Mouse (Mus musculus) hindlimb bud, embryonic 11.5 days (tissue): Measurements from ENCODE around the gene Cntnap1.

Experiments
- DNase-seq: peaks from one replicate; pipeline ENCODE4 v3.0.0-alpha.2; 2012; ENCODE audit warnings: low read depth, low spot score; ENCODE audit errors: extremely low spot score

Gene Cntnap1

DNA sequence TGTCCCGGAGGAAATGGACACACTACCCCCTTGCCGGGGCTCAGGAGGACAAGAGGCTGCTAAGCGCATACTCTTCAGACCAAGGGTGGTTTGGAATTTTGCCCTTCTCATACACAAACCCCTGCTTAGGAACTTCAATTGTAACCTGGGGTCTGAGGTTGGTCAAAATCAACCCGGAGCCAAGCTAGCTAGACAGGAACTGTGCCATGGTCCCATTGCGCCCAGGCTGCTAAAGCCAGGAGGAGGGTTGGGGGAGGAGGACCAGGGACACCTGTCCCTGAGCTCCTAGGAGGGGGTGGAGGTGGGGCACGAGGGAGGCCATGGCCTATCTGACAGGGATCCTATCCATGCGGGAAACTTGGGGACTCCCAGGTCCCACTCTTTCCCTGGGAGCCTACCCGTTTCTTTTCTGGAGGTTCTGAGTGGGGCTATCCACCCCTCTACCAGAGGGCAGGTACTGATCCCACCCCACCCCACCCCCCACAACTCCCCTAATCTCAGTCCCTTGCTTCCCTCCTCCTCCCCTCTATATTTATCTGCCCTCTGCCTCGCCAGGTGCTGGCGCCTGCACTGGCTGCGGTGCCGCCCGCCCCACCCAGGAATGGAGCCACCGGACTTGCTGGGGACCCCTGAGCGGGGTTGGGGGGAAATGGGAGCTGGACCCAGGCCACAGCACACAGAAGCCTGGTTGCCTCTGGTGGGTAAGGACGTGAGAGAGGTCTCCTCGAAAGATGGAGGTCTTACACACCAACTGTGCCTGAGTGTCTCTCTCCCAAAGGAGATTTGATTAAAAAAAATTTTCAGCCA lies 819 bp upstream of the Cntnap1 start:
- DNase-seq = no peak

GRCm38 (mm10) chr11:101170811-101171610 lies 688 bp downstream of the Cntnap1 start, which contains the start of gene Plekhh3:
Gene Plekhh3 (minus strand): TSS chr11:101171351.
- peak; percentile 86 for DNase-seq

DNA sequence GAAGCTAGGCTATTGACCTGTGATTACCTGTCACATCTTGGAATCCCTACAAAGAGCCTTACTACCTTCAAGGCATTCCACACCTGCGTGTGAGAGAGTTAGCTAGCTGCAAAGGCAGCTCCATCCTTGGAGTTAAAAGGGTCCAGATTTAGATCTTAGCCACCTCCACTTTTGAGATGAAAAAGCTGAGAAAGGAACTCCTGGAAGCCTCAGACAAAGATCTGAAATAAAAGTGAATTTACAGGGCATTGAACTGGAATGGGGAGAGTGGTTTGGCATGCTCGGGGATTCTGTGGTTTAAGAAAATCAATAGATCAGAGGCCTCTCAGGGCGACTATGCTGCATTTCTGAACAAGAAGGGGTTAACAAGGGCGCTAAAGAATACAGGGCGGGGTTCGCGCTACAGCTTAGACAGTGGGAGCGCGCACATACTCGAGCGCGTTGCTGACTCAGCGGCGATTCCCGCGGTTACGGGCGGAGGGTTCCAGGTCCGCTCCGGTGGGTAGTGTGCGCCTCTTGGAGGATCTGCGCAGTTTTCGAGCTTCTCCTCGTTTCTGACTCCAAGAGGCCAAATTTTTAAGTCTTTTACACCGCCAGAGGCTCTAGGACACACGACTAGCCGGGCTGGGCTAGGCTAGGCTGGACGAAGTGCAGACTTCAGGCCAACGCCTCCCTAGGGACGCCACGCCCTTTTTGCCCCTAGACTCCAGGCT lies 1.6 kb downstream of the Cntnap1 start:
- DNase-seq = no peak

DNA sequence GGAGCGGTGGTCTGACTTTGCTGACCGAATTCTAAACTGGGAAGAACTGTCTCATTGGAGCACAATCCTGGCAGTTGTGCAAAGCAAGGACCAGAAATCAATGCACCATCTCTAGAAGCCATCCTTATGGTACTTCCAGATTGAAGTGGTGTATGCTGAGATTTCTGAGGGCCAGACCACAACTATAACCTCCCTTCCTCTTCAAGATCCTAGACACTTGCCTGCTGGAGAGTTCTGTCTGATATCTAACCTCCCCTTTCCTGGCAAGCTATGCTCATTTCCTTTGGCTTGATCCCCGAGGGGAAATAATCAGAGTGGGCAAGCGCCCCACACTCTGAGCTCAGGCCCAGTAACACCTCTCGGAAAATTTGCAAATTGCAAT lies 2.1 kb downstream of the Cntnap1 start:
- DNase-seq = no peak

- no peak for DNase-seq
These were observed 2.8 kb downstream of the Cntnap1 start for GRCm38 (mm10) chr11:101173112-101173511.

GRCm38 (mm10) chr11:101173631-101174388 lies 3.5 kb downstream of the Cntnap1 start:
- peak; percentile 73 for DNase-seq

DNA sequence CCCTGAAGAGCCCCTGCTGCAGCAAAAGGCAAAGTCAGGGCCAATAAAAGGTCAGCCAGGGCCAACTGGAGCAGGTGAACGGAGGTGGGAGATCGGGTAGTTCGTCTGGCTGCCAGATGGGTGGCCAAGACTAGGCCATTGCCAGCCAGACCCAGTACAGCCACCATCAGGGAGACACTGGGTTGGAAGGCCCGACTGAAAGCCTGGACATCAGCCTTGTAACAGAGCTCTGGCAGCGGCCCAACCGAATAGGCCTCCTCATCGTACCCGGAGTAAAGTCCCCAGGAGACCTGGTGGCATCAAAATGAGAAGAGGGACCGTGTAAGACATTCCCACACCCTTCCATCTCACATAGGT lies 4.0 kb downstream of the Cntnap1 start:
- DNase-seq = no peak

- no peak for DNase-seq
These were observed 4.7 kb downstream of the Cntnap1 start, which contains the start of gene Ccr10 for GRCm38 (mm10) chr11:101174851-101175628. Gene Ccr10 (minus strand): TSS chr11:101175443.

DNA sequence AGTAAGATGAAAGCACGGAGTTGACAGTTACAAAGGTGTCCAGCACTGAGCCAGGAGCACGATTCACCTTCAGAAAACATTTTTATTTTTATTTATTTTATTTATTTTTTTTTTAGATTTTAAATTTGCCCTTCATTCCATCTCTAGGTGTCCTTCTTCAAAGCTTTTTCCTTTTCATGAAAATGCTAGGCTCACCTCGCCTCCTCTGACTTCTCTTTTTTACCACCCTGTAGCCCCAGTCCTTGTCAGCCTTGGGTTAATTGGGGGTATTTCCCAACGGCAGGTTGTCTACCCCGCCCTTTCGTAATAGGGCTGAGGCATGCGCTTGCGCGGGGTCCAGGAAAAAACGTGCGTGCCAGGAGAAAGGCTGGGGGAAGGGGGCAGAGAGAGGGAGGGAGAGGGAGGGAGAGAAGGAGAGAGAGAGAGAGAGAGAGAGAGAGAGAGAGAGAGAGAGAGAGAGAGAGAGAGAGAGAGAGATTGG lies 5.4 kb downstream of the Cntnap1 start:
- DNase-seq = no peak

DNA sequence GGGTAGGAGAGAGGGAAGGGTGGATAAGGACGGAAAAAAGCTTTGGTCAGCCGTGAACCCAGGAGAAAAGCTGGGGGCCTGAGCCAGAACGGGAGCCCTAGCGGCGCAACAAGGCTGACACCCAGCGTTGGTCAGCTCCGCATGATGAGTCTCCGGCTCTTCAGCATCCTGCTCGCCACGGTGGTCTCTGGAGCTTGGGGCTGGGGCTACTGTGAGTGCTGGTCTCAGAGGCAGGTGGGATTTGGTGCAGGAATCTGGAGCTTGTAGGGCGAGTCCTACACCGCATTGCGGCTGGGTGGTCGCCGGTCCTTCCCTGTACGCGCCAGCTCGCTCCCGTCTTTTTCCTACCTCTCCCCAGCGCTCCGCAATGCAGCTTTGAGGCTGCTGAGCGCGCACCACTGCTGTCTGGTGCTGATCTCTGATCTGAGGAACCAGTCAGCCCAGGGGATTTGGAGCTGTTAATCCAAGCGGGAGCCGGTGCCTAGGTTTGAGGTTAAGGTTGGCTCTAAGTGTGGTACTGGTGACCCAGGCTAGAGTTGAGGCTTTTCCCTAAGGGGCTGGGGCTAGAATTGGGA lies 5.9 kb downstream of the Cntnap1 start:
- no peak for DNase-seq

- DNase-seq = no peak
These were observed 6.8 kb downstream of the Cntnap1 start for GRCm38 (mm10) chr11:101176933-101177773.

- no peak for DNase-seq
These were observed 8.0 kb downstream of the Cntnap1 start for GRCm38 (mm10) chr11:101178061-101179058.

DNA sequence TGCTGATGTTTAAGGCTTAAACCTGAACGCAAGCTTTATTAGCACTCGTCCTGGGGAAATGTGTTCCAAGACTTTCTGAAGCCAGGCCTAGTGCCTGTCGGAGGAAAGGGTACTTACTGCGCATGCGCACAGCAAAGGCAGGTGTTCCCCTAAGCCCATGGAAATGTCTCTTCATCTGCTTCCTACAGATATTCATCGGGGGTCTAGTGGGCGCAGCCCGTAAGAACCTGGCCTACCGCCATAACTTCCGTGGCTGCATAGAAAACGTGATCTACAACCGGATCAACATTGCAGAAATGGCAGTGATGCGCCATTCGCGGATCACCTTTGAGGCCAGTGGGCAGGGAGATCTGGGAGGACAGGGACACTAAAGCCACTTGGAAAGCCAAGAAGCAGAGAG lies 9.0 kb downstream of the Cntnap1 start:
- no peak for DNase-seq

- no peak for DNase-seq
These were observed 9.9 kb downstream of the Cntnap1 start for GRCm38 (mm10) chr11:101180261-101180660.

DNA sequence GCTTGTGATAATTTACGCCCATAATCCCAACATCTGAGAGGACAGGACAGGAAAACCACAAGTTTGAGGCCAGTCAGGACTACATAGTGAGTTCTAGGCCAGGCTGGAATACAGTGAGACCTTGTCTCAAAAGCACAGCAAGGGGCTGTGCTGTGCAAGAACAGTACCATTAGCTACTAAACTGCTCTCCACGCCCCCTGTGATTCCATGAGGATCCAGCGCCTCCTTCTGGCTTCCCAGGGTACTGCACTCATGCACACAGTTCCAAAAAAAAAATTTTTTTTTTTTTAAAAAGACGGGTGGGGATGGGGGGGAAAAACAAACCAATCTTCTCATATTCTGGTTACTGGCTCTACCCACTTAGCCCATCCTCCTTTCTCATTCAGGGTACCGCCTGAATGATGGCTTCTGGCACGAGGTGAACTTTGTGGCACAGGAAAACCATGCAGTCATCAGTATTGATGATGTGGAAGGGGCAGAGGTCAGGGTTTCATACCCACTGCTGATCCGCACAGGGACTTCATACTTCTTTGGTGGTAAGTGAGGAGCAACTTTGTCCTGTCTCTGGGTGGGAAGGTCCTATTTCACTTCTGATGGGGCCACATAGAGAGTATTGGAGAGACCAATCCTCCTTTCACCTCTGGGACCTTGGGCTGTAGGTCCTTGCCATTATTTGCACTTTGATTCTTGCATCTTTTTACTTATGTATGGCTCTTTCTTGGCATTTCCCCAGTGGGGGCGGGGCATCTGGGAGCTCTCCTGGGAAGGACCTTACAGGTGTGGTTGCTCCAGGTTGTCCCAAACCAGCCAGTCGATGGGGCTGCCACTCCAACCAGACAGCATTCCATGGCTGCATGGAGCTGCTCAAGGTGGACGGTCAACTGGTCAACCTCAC lies 10.8 kb downstream of the Cntnap1 start:
- no peak for DNase-seq

DNA sequence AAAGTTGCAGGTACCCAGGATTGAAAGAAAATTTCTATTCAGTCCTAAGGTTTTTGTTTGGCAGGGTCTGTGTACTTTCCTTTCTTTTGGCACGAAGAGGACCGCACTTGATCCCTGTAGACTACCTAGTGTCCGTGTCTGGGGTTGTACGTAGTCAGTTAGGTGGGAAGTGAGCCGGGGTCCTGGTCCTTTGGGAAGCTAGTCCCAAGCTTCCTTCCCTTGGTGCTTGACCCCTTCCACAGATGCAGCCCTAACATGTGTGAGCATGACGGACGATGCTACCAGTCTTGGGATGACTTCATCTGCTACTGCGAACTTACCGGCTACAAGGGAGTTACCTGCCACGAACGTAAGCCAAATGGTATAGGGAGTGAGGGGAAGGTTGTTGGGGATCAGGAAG lies 11.6 kb downstream of the Cntnap1 start:
- DNase-seq = no peak
